Mouse (Mus musculus) limb, embryonic 14.5 days (tissue): ENCODE measurements at regions not wholly inside any gene's neighbourhood (a gene's known extent, or its start where the extent isn't known, plus 50 kb on each side); places are given as distances from the start of the nearest gene placed in this dataset.

Source experiments
- ATAC-seq: fragments of 200-750 bp; cut with Nextera tagmentation; 2 replicates; pipeline ENCODE4 v1.8.0; 2017; ENCODE audit warnings: low read depth, moderate number of reproducible peaks, moderate TSS enrichment; ENCODE audit not compliant: low FRiP score
- DNase-seq: peaks from one replicate; pipeline ENCODE4 v3.0.0-alpha.2; 2015; ENCODE audit warnings: low spot score
- H3K27ac ChIP-seq: fragments of 300-500 bp; sonication (generic); replicated peaks from 2 replicates; pipeline ENCODE4 v1.5.1; 2014; ENCODE audit warnings: low read depth, mild to moderate bottlenecking, low read length, moderate library complexity, mixed read lengths
- H3K27me3 ChIP-seq: fragments of 300-500 bp; sonication (generic); 2 replicates; pipeline ENCODE4 v1.6.1; 2014; ENCODE audit warnings: low read length, mixed read lengths; ENCODE audit not compliant: control insufficient read depth, insufficient read depth
- H3K36me3 ChIP-seq: fragments of 300-500 bp; sonication (generic); 2 replicates; pipeline ENCODE4 v1.6.1; 2014; ENCODE audit warnings: mild to moderate bottlenecking, low read length, moderate library complexity, mixed read lengths; ENCODE audit not compliant: control insufficient read depth, insufficient read depth
- H3K4me1 ChIP-seq: fragments of 300-500 bp; sonication (generic); 2 replicates; pipeline ENCODE4 v1.6.1; 2014; ENCODE audit warnings: antibody characterized with exemption, low read length, mixed read lengths; ENCODE audit not compliant: control insufficient read depth, insufficient read depth
- H3K4me2 ChIP-seq: fragments of 300-500 bp; sonication (generic); replicated peaks from 2 replicates; pipeline ENCODE4 v1.6.1; 2014; ENCODE audit warnings: low read depth, mild to moderate bottlenecking, low read length, moderate library complexity; ENCODE audit not compliant: severe bottlenecking
- H3K4me3 ChIP-seq: fragments of 300-500 bp; sonication (generic); replicated peaks from 2 replicates; pipeline ENCODE4 v1.5.1; 2014; ENCODE audit warnings: low read length
- H3K9ac ChIP-seq: fragments of 300-500 bp; sonication (generic); 2 replicates; pipeline ENCODE4 v1.6.1; 2014; ENCODE audit warnings: mild to moderate bottlenecking, low read depth, low read length, moderate library complexity; ENCODE audit not compliant: severe bottlenecking
- H3K9me3 ChIP-seq: fragments of 300-500 bp; sonication (generic); 2 replicates; pipeline ENCODE4 v1.6.1; 2016; ENCODE audit warnings: low read length; ENCODE audit not compliant: control insufficient read depth
- POLR2A ChIP-seq: fragments of 200-500 bp; IDR thresholded peaks from 2 replicates; pipeline ENCODE4 v1.8.0; 2012; ENCODE audit warnings: inconsistent platforms, mild to moderate bottlenecking, moderate library complexity, borderline replicate concordance; ENCODE audit not compliant: insufficient read depth, insufficient read length; ENCODE audit errors: extremely low read depth
- WGBS: fragments of 180-500 bp; shearing (Covaris S2); extraction: QIAGEN DNeasy Blood & Tissue Kit; methylation state at CpG from one replicate; pipeline ENCODE4 v1.1.7; 2014; 5-methylcytosine and 5-hydroxymethylcytosine counted together

DNA sequence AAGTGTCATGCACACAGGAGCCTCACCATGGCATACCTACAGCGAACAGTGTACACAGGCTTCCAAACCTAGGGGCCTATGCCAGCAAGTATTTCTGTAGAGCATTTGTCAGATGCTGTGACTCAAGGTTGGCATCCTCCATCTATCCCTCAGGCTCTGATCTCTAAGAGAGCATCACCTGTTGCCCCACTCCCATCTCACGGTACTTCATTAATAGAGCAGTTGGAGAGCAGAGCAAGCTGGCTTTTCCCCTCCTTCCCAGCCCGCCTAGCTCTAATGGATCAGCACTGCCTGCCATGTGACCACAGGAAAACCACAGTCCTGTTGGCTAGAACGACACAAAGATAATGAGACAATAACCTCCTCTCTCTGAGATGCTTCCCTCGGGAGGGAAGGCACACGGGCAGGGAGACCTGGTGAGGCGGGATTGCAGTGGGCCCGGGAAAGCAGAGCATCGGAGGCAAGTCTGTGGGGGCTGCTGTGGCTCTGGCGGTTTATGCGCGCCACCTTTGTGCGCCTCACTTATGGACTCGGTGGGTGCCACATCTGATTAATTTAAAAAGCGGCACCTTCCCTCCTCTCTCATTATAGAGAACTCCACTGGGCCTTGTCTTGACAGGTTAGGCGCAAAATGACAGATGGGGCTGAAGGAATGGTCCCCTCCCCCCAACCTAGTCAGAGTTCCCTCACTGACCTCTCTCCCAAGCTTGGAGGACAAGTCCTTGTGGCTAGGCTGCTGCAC lies 104.8 kb upstream of the Mb21d2 start:
- Histone ChIP-seq H3K9ac (no peak overlapping the region), H3K4me1 (no peaks in the 10 kb centered on the region), H3K36me3 (no peaks in the 10 kb centered on the region), H3K4me3 (no peak overlapping the region), H3K4me2 (no peak overlapping the region), H3K27ac (no peak overlapping the region), H3K27me3 (no peaks in the 10 kb centered on the region), H3K9me3 (no peaks in the 10 kb centered on the region)
- no peak for DNase-seq
- TF ChIP-seq POLR2A = no peak
- 38% methylated on average over 16 of the region's 16 CpGs for WGBS
- no peak for ATAC-seq

DNA sequence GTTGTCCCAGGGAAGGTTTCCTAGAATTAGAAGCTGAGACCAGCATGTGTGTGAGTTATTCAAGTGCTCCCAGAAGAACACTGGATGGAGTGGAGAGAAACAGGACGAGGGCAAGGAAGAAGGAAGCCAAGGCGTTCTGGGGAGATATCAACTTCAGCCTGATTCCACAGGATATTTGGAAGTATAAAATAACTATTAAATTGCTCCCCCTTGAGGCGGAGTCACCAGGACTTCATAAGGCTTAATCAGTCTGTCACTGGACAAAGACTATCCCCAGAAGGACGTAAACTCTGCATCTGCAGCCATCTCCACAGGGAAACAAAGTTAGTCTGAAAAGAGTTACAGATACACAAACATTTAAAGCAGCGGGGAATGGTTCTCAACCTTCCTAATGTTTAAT lies 103.9 kb upstream of the Mb21d2 start:
- peak; percentile 45 for DNase-seq
- no peak for TF ChIP-seq POLR2A
- no peak for ATAC-seq
- Histone ChIP-seq H3K9me3 (no peaks in the 10 kb centered on the region), H3K4me3 (no peak overlapping the region), H3K4me2 (no peak overlapping the region), H3K27me3 (no peaks in the 10 kb centered on the region), H3K36me3 (no peaks in the 10 kb centered on the region), H3K9ac (0 out of 2 replicates have a peak overlapping the region, but pooled peaks have one; percentile 7), H3K27ac (no peak overlapping the region), H3K4me1 (no peaks in the 10 kb centered on the region)
- 63% methylated on average over 5 of the region's 5 CpGs for WGBS

DNA sequence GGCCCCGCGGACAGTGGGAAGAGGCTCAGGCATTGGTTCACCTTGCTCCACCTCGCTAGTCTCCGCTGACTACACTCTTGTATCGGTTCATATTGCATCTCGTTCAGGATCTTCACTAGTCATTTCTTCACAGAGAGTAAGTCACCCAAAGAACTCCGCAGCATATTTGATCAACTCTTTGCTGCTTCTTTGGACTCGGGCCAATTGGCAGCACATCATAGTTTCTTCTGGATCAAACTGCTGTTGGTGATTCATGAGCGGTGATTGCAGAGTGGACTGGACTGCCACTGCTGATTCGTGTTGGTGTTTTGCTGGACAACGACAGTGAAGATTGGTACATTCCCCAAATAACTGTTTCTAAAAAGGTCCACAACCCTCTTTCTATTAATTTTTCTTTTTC lies 98.4 kb upstream of the Mb21d2 start:
- no peaks in the 10 kb centered on the region for H3K27me3 ChIP-seq
- no peaks in the 10 kb centered on the region for H3K9me3 ChIP-seq
- H3K4me1 ChIP-seq = no peaks in the 10 kb centered on the region
- 90% methylated on average over 11 of the region's 11 CpGs for WGBS
- H3K4me3 ChIP-seq = no peak overlapping the region
- no peak overlapping the region for H3K9ac ChIP-seq
- no peak overlapping the region for H3K4me2 ChIP-seq
- no peak overlapping the region for H3K27ac ChIP-seq
- no peak for TF ChIP-seq POLR2A
- no peak for DNase-seq
- no peak for ATAC-seq
- no peaks in the 10 kb centered on the region for H3K36me3 ChIP-seq

DNA sequence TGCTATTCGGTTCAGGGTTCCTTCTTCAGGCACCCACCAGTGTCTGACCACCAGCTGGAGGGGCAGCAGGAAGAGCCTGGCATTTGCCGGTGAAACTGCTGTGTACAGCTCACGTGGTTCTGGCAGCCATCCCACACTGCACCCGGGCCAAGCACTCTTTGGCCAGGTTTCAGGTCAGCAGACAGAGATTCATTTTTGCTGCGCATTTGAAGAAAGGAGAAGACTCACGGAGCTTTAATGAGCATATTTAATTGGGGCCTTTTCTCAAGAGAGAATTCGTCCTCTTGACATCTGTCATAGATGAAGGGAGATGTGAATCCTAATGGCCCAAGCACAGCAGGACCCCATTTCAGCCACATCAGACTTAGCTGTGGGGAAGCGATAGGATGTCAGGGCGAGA lies 71.8 kb upstream of the Mb21d2 start:
- Histone ChIP-seq H3K36me3 (no peaks in the 10 kb centered on the region), H3K4me3 (no peak overlapping the region), H3K4me1 (no peaks in the 10 kb centered on the region), H3K4me2 (no peak overlapping the region), H3K27me3 (no peaks in the 10 kb centered on the region), H3K27ac (no peak overlapping the region), H3K9ac (no peak overlapping the region), H3K9me3 (no peaks in the 10 kb centered on the region)
- 77% methylated on average over 9 of the region's 9 CpGs for WGBS
- ATAC-seq (no peak), DNase-seq (no peak)
- no peak for TF ChIP-seq POLR2A

DNA sequence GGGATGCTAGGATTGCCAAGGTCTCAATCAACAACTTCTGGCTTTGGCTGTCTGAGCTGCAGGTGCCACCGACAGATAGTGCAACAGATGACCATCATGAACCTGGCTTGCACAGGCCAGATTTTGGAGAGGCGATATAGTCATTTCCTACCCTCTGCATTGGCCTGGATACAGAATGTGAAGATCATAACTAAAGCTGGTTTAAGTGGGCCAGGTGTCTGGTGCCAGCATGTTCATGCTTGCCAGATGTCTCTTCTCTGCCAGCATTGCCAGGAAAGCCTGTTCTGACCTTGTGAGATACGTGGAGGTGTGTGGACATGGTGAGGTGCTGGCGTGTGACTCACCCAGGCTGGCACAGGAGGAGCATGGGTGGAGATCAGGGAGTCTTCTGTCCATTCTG lies 70.2 kb upstream of the Mb21d2 start:
- Histone ChIP-seq H3K4me3 (no peak overlapping the region), H3K4me1 (no peaks in the 10 kb centered on the region), H3K27ac (no peak overlapping the region), H3K4me2 (no peak overlapping the region), H3K9ac (no peak overlapping the region), H3K36me3 (no peaks in the 10 kb centered on the region), H3K27me3 (no peaks in the 10 kb centered on the region), H3K9me3 (no peaks in the 10 kb centered on the region)
- WGBS = 84% methylated on average over 4 of the region's 4 CpGs
- no peak for TF ChIP-seq POLR2A
- ATAC-seq (no peak), DNase-seq (no peak)
